Mouse (Mus musculus): ENCODE results near the gene Slc35b2. TPM values are rescaled to one million over a fixed set of nuclear protein-coding genes. Genes with fewer than 3 reads are reported as not detected.

Slc35b2 gene
- polyA plus RNA-seq, 1 experiment from 2014 or later: 95.3 TPM

- H3K9me3 ChIP-seq: no peaks in the 10 kb centered on the region
- H3K9ac ChIP-seq (replicated peaks): peak within 1 kb of the TSS; percentile 60
- peaks cover 45% of the 10 kb centered on the region for H3K27me3 ChIP-seq
- H3K4me2 ChIP-seq (replicated peaks): peak within 1 kb of the TSS; percentile 60
- H3K4me1 ChIP-seq (replicated peaks): peaks cover 48% of the 10 kb centered on the region
- no peaks in the 10 kb centered on the region for H3K36me3 ChIP-seq
- H3K4me3 ChIP-seq (replicated peaks): peak within 1 kb of the TSS; percentile 31
- no peak for ATAC-seq
- 16% methylated on average over 32 of the region's 32 CpGs for WGBS
- no peak within 1 kb of the TSS for H3K27ac ChIP-seq
Measured at GRCm38 (mm10) chr17:45599446-45600242, 36.0 kb downstream of the Slc35b2 start, which contains the start of gene Slc29a1. Gene Slc29a1 (minus strand): TSS chr17:45599606.

DNA sequence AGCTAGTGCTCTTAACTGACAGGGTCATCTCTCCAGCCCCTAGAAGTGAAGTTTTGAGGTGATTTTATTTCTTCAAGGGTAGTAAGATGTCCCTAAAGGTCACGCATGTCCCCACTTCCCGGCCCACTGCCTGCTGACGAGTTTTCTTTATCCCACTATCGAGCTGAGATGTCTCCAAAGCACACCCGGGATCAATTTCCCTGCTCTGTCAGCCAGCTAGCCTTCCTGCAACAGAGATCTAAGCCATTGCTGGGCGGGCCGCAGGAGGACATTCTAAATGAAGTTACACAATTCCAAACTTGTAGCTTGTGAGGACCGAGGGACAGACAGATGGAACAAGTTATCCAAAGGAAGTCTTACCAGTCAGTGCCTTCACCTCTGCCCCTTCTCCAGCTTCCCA, 36.6 kb downstream of the Slc35b2 start:
- H3K27ac ChIP-seq: no peak overlapping the region
- H3K36me3 ChIP-seq: no peaks in the 10 kb centered on the region
- no peak overlapping the region for H3K9ac ChIP-seq (replicated peaks)
- no peak overlapping the region for H3K4me2 ChIP-seq (replicated peaks)
- H3K9me3 ChIP-seq: no peaks in the 10 kb centered on the region
- WGBS: 57% methylated on average over 8 of the region's 8 CpGs
- H3K27me3 ChIP-seq: peaks cover 39% of the 10 kb centered on the region
- ATAC-seq: no peak
- peaks cover 42% of the 10 kb centered on the region for H3K4me1 ChIP-seq (replicated peaks)
- no peak overlapping the region for H3K4me3 ChIP-seq (replicated peaks)

DNA sequence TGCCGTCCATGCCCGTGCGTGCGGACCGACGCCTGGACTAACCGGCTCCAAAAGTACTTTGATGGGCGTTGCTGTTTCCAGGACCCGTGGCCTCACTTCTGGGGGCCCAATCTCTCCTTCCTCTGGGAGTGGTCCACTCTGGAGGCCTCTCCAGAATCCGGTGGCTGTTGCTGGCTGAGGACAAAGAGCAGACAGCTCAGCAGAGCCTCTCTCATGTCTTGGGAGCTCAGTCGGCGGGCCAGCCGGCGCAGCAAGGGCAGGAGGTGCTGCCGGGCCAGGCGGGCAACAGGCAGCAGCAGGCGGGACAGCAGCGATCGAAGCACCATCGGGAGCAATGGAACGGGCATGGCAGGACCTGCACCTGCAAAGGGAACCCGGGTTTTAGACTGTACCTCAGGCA, 37.7 kb downstream of the Slc35b2 start:
- Histone ChIP-seq H3K9me3 (no peaks in the 10 kb centered on the region), H3K4me2 (replicated peaks) (0 out of 2 replicates have a peak overlapping the region, but pooled peaks have one; percentile 1), H3K27ac (no peak overlapping the region), H3K4me1 (replicated peaks) (peaks cover 31% of the 10 kb centered on the region), H3K9ac (replicated peaks) (no peak overlapping the region; the same call in 1 of the 2 replicates), H3K36me3 (no peaks in the 10 kb centered on the region), H3K4me3 (replicated peaks) (no peak overlapping the region; the same call in 1 of the 2 replicates), H3K27me3 (peaks cover 35% of the 10 kb centered on the region)
- ATAC-seq: no peak
- WGBS: 12% methylated on average over 22 of the region's 22 CpGs

GRCm38 (mm10) chr17:45601877-45602304, 38.2 kb downstream of the Slc35b2 start, which contains the start of gene Mymx:
Gene Mymx (minus strand): TSS chr17:45602102.
- ATAC-seq: peak; percentile 35; the same call in 1 of the 2 replicates
- Histone ChIP-seq H3K4me1 (replicated peaks) (peaks cover 26% of the 10 kb centered on the region), H3K9ac (replicated peaks) (no peak within 1 kb of the TSS; the same call in 1 of the 2 replicates), H3K27me3 (peaks cover 35% of the 10 kb centered on the region), H3K4me3 (replicated peaks) (no peak within 1 kb of the TSS; the same call in 1 of the 2 replicates), H3K27ac (no peak within 1 kb of the TSS), H3K4me2 (replicated peaks) (0 out of 2 replicates have a peak within 1 kb of the TSS, but pooled peaks have one; percentile 1), H3K9me3 (no peaks in the 10 kb centered on the region), H3K36me3 (no peaks in the 10 kb centered on the region)
- 29% methylated on average over 6 of the region's 6 CpGs for WGBS

- 71% methylated on average over 3 of the region's 3 CpGs for WGBS
- ATAC-seq: no peak
- peaks cover 22% of the 10 kb centered on the region for H3K4me1 ChIP-seq (replicated peaks)
Measured at GRCm38 (mm10) chr17:45602984-45603383, 39.3 kb downstream of the Slc35b2 start.

GRCm38 (mm10) chr17:45606992-45607879, 43.6 kb downstream of the Slc35b2 start:
- no peak overlapping the region for H3K4me3 ChIP-seq (replicated peaks)
- peaks cover 7% of the 10 kb centered on the region for H3K4me1 ChIP-seq (replicated peaks)
- no peak overlapping the region for H3K4me2 ChIP-seq (replicated peaks)
- peaks cover under 1% of the 10 kb centered on the region; the same call in 1 of the 2 replicates for H3K27me3 ChIP-seq
- no peak for ATAC-seq
- no peak overlapping the region for H3K9ac ChIP-seq (replicated peaks)
- H3K9me3 ChIP-seq: no peaks in the 10 kb centered on the region
- 85% methylated on average over 15 of the region's 15 CpGs for WGBS
- no peak overlapping the region for H3K27ac ChIP-seq
- no peaks in the 10 kb centered on the region for H3K36me3 ChIP-seq

More at GRCm38 (mm10) chr17:45602984-45603383, 39.3 kb downstream of the Slc35b2 start:
- no peak overlapping the region for H3K4me2 ChIP-seq (replicated peaks)
- no peaks in the 10 kb centered on the region for H3K9me3 ChIP-seq
- H3K27ac ChIP-seq: no peak overlapping the region
- H3K27me3 ChIP-seq: peaks cover 35% of the 10 kb centered on the region
- H3K9ac ChIP-seq (replicated peaks): no peak overlapping the region
- H3K4me3 ChIP-seq (replicated peaks): no peak overlapping the region
- H3K36me3 ChIP-seq: no peaks in the 10 kb centered on the region

DNA sequence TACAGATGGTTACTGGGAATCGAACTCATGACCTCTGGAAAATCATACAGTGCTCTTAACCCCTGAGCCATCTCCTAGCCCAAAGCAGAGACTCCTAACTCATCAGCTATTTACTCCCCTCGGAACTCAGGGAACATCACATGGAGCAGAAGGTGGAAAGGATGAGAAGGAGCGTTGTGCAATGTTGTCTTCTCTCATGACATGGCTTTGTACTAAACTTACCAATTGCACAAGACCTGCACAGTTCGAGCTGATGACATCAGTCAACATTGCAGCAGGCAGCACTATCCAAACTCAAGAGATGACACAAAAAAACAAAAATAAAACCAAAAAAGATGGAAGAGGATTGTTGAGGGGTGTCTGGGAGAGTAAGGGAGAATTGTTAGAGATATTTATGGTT, 44.7 kb downstream of the Slc35b2 start:
- no peak for ATAC-seq
- H3K4me3 ChIP-seq (replicated peaks): no peak overlapping the region
- no peak overlapping the region for H3K9ac ChIP-seq (replicated peaks)
- H3K27ac ChIP-seq: no peak overlapping the region
- WGBS: 91% methylated on average over 4 of the region's 4 CpGs
- H3K4me2 ChIP-seq (replicated peaks): no peak overlapping the region
- H3K4me1 ChIP-seq (replicated peaks): peaks cover 7% of the 10 kb centered on the region
- H3K36me3 ChIP-seq: no peaks in the 10 kb centered on the region
- no peaks in the 10 kb centered on the region for H3K27me3 ChIP-seq
- no peaks in the 10 kb centered on the region for H3K9me3 ChIP-seq

- peaks cover 7% of the 10 kb centered on the region for H3K4me1 ChIP-seq (replicated peaks)
- H3K4me3 ChIP-seq (replicated peaks): no peak overlapping the region
- H3K27ac ChIP-seq: no peak overlapping the region
- H3K36me3 ChIP-seq: no peaks in the 10 kb centered on the region
- 18% methylated on average over 5 of the region's 5 CpGs for WGBS
- no peaks in the 10 kb centered on the region for H3K9me3 ChIP-seq
- no peak overlapping the region for H3K4me2 ChIP-seq (replicated peaks)
- no peak for ATAC-seq
- no peaks in the 10 kb centered on the region for H3K27me3 ChIP-seq
- no peak overlapping the region for H3K9ac ChIP-seq (replicated peaks)
Measured at GRCm38 (mm10) chr17:45610144-45610866, 46.6 kb downstream of the Slc35b2 start.

DNA sequence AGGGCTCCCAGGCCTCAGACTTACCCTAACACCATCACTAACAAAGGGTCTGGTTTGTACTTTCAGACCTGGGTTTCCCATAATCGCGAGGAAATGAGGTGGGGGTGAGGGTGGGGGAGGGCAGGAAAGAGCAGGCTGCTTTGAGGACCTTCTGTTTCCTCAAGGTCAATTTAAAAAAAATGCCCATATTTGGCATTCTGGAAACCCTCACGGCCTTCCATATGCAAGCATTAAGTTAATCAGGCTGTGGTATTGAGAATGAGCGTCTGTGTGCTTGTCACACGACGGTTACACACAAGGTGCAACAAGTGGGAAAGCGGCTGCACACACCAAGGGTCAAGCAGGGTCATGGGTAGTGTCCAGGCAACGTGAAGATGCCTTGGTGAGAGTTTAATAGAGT, 48.3 kb downstream of the Slc35b2 start:
- Histone ChIP-seq H3K36me3 (no peaks in the 10 kb centered on the region), H3K4me1 (replicated peaks) (peaks cover 7% of the 10 kb centered on the region), H3K27ac (no peak overlapping the region), H3K9me3 (no peaks in the 10 kb centered on the region), H3K4me2 (replicated peaks) (no peak overlapping the region), H3K4me3 (replicated peaks) (no peak overlapping the region), H3K27me3 (no peaks in the 10 kb centered on the region), H3K9ac (replicated peaks) (no peak overlapping the region)
- WGBS: 81% methylated on average over 8 of the region's 8 CpGs
- no peak for ATAC-seq

DNA sequence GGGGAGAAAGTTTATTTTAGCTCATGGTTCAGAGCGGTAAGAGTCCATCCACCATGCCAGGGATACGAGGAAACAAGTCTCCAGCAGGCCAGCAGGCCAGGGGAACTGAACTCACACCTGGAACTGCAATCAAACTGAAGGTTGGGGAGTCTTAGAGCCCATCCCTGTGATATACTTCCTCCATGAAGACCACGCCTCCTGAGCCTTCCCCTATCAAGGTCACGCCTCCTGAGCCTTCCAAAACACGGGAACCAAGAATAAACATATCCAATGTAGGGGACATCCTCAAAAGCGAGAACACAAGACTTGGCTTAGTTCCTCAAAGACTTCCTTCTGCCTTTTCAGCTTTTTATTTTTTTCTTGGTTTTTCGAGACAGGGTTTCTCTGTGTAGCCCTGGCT, 49.2 kb downstream of the Slc35b2 start:
- H3K4me1 ChIP-seq (replicated peaks): peaks cover 7% of the 10 kb centered on the region

DNA sequence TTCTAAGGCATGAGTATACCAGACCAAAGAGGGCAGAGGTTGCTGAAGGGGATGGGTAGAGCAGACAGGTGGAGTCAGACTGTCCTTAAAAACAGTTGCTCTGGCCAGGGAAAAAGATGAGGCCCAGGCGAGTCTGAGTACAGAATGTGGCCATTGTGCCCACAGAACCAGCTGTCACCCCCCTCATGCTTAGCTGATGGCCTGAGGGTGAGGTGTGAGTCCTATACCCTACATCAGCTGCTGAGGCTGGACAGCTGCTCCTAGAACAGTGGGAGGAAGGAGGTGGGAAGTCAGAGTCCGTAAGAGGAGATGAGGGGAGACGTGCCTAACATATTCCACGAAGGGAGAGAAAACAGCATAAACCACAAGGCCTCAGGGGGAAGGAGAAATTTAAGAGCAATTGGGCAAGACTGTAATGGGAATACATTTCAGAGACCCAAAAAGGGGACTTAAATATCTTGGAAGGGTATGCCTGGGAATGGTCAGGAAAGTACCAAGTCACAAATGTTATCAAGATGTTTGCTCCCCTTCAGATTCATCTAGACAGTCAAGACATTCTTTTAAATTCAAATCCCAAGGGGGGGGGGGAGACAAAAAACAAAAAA, 52.5 kb downstream of the Slc35b2 start:
- Histone ChIP-seq H3K36me3 (no peaks in the 10 kb centered on the region), H3K4me1 (replicated peaks) (peaks cover 7% of the 10 kb centered on the region), H3K9ac (replicated peaks) (no peak overlapping the region), H3K4me3 (replicated peaks) (no peak overlapping the region), H3K27ac (no peak overlapping the region), H3K4me2 (replicated peaks) (no peak overlapping the region), H3K9me3 (no peaks in the 10 kb centered on the region), H3K27me3 (no peaks in the 10 kb centered on the region)
- ATAC-seq: no peak
- WGBS: 75% methylated on average over 4 of the region's 4 CpGs

More for the DNA sequence above, 49.2 kb downstream of the Slc35b2 start:
- Histone ChIP-seq H3K4me3 (replicated peaks) (no peak overlapping the region), H3K4me2 (replicated peaks) (no peak overlapping the region), H3K9me3 (no peaks in the 10 kb centered on the region), H3K27me3 (no peaks in the 10 kb centered on the region), H3K27ac (no peak overlapping the region), H3K36me3 (no peaks in the 10 kb centered on the region), H3K9ac (replicated peaks) (no peak overlapping the region)
- no peak for ATAC-seq
- WGBS: 90% methylated on average over 7 of the region's 7 CpGs

Data from midbrain, embryonic 13.5 days (tissue).